Mouse (Mus musculus): Measurements from ENCODE around the gene Samd7. TPM values are rescaled to one million over a fixed set of nuclear protein-coding genes. Genes with fewer than 3 reads are reported as not detected.
A peak's percentile ranks its signal among the peaks of the same experiment; 100 is the strongest.
"Not testable (repeated sequence)": the region's sequence is repeated elsewhere in the genome, so short reads cannot be mapped to it uniquely, and the experiment has no call there.

The Samd7 gene
- total RNA-seq (2021), result not detected
- long read RNA-seq, experiment 1, result 0 reads
- long read RNA-seq, experiment 2, result 0 reads

GRCm38 (mm10) chr3:30746006-30746405 is at the start of gene Samd7:
Samd7 (plus strand) TSS chr3:30746293.
- DNase-seq, result no peak

GRCm38 (mm10) chr3:30696346-30696745 is 49.7 kb upstream of the Samd7 start:
- DNase-seq, result peak; percentile 33 to 77

GRCm38 (mm10) chr3:30697891-30698290 is 48.2 kb upstream of the Samd7 start:
- DNase-seq, result no peak

- not testable (repeated sequence) for DNase-seq
Measured at GRCm38 (mm10) chr3:30699711-30700505, 46.2 kb upstream of the Samd7 start, which contains the start of gene Lrrc31. Lrrc31 (minus strand) TSS chr3:30699843.

GRCm38 (mm10) chr3:30705977-30706376 is 40.1 kb upstream of the Samd7 start:
- DNase-seq, result no peak

- DNase-seq, result no peak
Measured at GRCm38 (mm10) chr3:30706614-30707276, 39.3 kb upstream of the Samd7 start.

- DNase-seq, result no peak
Measured at GRCm38 (mm10) chr3:30710191-30710590, 35.9 kb upstream of the Samd7 start.

GRCm38 (mm10) chr3:30713334-30713733 is 32.8 kb upstream of the Samd7 start:
- DNase-seq, result no peak

GRCm38 (mm10) chr3:30718649-30719048 is 27.4 kb upstream of the Samd7 start:
- DNase-seq, result no peak

GRCm38 (mm10) chr3:30722036-30722435 is 24.1 kb upstream of the Samd7 start:
- no peak for DNase-seq

GRCm38 (mm10) chr3:30722461-30722860 is 23.6 kb upstream of the Samd7 start:
- DNase-seq, result no peak

- DNase-seq, result no peak
Measured at GRCm38 (mm10) chr3:30723179-30723578, 22.9 kb upstream of the Samd7 start.

GRCm38 (mm10) chr3:30724105-30724824 is 21.8 kb upstream of the Samd7 start:
- no peak for DNase-seq

- no peak for DNase-seq
Measured at GRCm38 (mm10) chr3:30724848-30725465, 21.1 kb upstream of the Samd7 start.

- no peak for DNase-seq
Measured at GRCm38 (mm10) chr3:30725514-30725913, 20.6 kb upstream of the Samd7 start.

GRCm38 (mm10) chr3:30727209-30727608 is 18.9 kb upstream of the Samd7 start:
- no peak for DNase-seq

- no peak for DNase-seq
Measured at GRCm38 (mm10) chr3:30729046-30729445, 17.0 kb upstream of the Samd7 start.

GRCm38 (mm10) chr3:30736809-30737208 is 9.3 kb upstream of the Samd7 start:
- no peak for DNase-seq

- peak; percentile 34 to 45 for DNase-seq
Measured at GRCm38 (mm10) chr3:30741306-30741705, 4.8 kb upstream of the Samd7 start.

- no peak for DNase-seq
Measured at GRCm38 (mm10) chr3:30742891-30743290, 3.2 kb upstream of the Samd7 start.

GRCm38 (mm10) chr3:30748316-30748715 is 2.2 kb downstream of the Samd7 start:
- DNase-seq, result no peak

- no peak for DNase-seq
Measured at GRCm38 (mm10) chr3:30754696-30755095, 8.6 kb downstream of the Samd7 start.

All from heart, adult 18-20 months (tissue).